Mouse (Mus musculus): Measurements from ENCODE around the gene Galnt11.
"Not testable (repeated sequence)": the region's sequence is repeated elsewhere in the genome, so short reads cannot be mapped to it uniquely, and the experiment has no call there.

Galnt11 gene

DNA sequence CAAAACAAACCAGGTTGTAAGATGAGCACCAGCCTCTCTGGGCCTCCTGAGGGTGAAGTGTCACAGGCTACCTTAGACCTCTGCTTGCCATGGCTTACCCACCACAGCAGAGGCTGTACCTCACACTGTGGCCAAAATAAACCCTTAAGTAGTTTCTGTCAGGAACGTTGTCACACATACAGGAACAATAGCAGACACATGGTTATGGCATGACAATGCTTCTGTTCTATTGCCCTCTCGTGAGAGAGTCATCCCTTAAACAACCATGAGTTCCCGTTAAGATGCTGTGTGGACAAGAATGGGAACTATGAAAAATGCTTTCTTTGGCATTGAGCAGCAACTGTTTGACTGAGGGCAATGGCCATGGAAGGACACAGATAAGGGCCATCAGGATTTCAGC lies at the start of gene Galnt11:
Galnt11 (plus strand) TSS at position 301 of the 400 bp plus-strand sequence.
- DNase-seq (ENCODE audit: low spot score in 2 of 2): no peak

DNA sequence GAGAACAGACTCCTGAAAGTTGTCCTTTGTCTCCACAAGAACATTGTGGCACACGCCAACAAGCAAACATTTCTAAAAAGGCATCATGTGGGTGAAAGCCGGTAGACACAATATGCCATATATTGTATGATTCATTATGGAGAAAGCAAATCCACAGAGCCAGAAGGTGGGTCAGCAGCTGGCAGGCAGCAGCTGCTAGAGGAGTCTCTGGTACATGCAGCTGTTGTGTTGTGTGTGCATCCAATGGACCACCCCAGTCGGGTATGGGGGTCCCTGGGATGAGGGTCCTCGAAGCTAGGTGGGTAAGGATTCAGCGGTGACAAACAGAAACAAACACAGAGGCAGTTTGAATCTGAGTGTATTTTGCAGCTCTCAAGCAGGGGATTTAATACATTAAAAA lies 43.8 kb upstream of the Galnt11 start:
- DNase-seq (ENCODE audit: low spot score in 2 of 2): not testable (repeated sequence)

- DNase-seq (ENCODE audit: low spot score in 2 of 2): not testable (repeated sequence)
Measured at GRCm38 (mm10) chr5:25178543-25178942, 43.2 kb upstream of the Galnt11 start.

DNA sequence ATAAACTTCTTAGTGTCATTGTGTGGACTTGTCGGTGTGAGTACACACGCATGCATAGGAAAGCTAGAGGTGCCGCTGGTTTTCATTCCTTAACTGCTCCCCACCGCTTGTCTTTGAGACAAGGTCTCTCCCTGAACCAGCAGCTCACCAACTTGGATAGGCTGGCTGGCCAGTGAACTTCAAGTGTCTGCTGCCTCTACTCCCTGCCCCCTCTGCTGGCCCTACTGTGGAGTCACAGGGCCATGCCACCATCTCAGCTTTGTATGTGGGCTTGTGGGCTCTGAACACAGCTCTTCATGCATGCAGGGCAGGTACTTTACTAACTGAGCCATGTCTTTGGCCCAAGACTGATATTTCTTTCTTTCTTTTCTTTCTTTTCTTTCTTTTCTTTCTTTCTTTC lies 42.4 kb upstream of the Galnt11 start:
- DNase-seq (ENCODE audit: low spot score in 2 of 2): no peak

- DNase-seq (ENCODE audit: low spot score in 2 of 2): no peak
Measured at GRCm38 (mm10) chr5:25179936-25180488, 41.7 kb upstream of the Galnt11 start.

- DNase-seq (ENCODE audit: low spot score in 2 of 2): no peak
Measured at GRCm38 (mm10) chr5:25181004-25181531, 40.6 kb upstream of the Galnt11 start, which contains the start of gene Galntl5. Gene Galntl5 (plus strand): TSS chr5:25181460.

DNA sequence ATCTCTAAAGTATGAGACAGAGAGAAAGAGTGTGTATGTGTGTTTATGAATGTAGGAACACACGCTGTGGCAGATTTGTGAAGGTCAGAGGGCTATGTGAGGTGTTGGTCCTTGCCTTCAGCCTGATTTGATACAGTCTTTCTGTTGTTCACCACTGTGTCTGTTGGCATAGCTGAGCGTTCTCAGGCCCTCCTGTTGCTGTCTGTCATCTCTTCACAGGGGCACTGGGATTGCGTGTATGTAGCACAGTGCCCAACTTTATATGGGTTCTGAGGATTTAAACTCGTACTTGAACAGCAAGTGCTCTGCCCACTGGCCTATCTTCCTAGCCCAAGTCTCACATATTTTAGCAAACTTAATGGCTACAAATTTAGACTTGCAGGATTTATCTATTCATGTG lies 38.1 kb upstream of the Galnt11 start:
- no peak for DNase-seq (ENCODE audit: low spot score in 2 of 2)

- DNase-seq (ENCODE audit: low spot score in 2 of 2): no peak
Measured at GRCm38 (mm10) chr5:25184594-25184993, 37.1 kb upstream of the Galnt11 start.

- no peak for DNase-seq (ENCODE audit: low spot score in 2 of 2)
Measured at GRCm38 (mm10) chr5:25187727-25188126, 34.0 kb upstream of the Galnt11 start.

GRCm38 (mm10) chr5:25188802-25189201 lies 32.9 kb upstream of the Galnt11 start:
- DNase-seq (ENCODE audit: low spot score in 2 of 2): no peak

- no peak for DNase-seq (ENCODE audit: low spot score in 2 of 2)
Measured at GRCm38 (mm10) chr5:25190521-25190920, 31.2 kb upstream of the Galnt11 start.

DNA sequence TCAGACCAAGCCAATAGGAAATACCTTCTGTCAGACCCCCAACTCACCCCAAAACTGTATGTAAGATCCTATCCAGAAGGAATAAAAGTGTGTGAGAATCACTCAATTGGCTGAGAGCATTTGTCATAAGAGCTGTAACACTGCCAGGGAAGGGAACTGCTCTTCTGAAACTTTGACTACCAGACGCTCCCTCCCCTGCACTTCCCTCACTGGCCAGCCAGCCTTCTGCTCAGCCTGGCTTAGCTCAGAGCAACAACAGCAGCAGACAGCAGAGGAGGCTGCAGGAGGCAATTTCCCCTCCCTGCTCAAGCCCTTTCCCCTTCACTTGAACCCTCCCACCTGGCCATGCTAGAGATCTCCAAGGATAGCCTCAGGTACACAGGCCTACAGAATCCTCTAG lies 9.8 kb upstream of the Galnt11 start:
- no peak for DNase-seq (ENCODE audit: low spot score in 2 of 2)

DNA sequence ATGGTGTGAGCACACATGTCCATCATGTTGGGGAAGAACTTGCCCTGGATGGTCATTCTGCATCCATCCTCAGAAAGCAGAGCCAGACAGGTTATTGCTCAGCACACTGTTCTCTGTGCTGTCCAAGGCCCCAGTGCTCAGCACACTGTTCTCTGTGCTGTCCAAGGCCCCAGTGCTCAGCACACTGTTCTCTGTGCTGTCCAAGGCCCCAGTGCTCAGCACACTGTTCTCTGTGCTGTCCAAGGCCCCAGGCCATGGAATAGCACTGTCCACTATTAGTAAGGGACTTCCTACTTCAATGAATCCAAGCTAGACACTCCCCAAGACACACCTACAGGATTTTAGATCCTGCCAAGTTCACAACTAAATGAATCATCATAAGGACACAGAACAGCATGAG lies 8.5 kb upstream of the Galnt11 start:
- not testable (repeated sequence) for DNase-seq (ENCODE audit: low spot score in 2 of 2)

DNA sequence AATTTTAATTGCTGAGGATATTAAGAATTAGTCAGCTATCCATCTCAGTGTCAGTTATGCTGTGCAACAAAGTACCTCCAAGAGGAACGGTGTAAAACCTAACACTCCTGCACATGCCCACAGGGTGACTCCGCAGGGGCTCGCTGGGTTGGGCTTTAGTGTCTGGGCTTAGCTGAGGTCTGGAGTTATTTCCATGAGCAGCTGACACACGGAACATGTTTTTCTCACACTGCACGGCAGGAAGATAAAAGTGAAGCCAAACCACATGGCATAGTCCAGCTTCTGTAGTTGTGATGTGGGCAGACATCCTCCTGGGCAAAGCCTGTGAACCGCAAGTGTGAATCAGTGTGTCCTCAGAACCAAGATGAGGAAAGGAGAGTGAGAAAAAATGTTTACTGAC lies 6.7 kb upstream of the Galnt11 start:
- no peak for DNase-seq (ENCODE audit: low spot score in 2 of 2)

DNA sequence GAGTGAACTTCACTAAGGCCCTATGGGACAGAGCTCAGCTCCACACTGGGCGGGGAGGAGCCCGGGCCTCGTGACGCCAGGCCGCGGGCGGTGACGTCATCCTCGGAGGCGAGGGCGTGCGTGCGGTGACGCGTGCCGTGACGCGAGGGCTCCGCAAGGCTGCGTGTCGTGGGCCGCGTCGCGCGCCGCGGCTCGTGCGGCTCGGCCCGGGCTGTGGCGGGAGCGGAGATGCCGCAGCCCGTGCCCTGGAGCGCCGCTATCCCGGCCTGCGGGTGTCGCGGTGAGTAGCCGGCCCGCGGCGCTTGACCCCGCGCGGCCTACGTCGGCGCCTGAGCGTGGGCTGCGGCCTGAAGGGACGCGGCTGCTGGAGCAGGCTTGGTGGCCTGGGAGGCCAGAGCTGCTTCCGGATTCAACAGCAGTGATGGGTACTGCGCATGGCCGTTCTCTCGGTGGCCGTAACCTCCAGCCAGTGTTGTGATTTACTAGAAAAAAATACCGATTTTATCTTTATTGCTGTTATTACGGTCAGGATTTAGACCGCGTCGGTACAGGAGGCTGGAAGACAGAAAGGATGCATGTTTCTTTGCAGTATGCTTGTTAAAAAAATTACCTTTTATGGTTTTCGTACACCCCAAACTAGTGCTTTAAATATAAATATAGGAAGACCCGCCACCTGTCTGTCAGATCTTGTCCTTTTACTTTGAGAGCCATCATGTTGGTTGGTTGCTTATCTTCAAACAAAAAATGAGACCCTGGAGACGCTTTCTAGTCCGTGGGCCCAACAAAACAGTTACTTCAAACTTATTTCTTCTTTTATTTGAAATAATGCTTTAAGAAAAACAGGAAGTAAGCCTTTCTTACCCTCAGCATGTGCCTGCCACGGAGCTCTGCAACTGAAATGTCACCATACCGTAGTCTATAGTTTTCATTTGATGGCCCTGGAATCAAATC lies 1.3 kb downstream of the Galnt11 start, which contains the start of gene E130116L18Rik:
E130116L18Rik (minus strand) TSS at position 402 of the 951 bp plus-strand sequence.
- DNase-seq (ENCODE audit: low spot score in 2 of 2): peak; percentile 79 to 85

DNA sequence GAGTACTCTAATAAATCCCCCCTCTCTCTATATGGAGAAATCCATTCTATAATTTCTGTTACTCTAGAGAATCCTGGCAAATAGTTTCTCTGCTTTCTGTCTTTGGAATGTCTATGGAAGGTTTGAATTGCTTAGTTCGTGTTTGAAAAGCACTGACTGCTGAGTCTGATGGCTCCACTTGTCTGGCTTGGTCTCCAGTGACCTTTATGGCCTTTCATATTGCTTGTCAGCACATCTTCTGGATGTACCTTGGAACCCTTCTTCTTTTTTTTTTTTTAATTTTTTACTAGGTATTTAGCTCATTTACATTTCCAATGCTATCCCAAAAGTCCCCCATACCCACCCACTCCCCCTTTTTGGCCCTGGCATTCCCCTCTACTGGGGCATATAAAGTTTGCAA lies 2.7 kb downstream of the Galnt11 start:
- not testable (repeated sequence) for DNase-seq (ENCODE audit: low spot score in 2 of 2)

DNA sequence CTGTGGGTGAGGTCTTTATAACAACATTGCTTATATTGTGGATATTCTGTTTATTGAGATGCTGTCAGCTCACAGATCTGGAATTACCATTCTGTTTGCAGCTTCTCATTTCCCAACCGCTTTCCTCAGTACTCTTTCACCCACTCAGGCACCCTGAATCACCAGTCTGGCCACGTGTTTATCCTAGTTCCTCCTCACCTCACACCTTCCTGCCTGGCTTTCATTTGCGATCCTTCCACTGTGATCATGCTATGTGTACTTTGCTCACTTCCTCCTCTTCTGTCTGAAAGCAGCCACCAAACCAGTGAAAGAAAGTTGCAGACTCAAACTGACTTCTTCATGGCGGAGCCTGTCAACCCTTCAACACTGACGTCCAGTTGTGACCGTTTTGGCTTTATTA lies 21.4 kb downstream of the Galnt11 start:
- no peak for DNase-seq (ENCODE audit: low spot score in 2 of 2)

GRCm38 (mm10) chr5:25245806-25246472 lies 24.2 kb downstream of the Galnt11 start:
- no peak for DNase-seq (ENCODE audit: low spot score in 2 of 2)

DNA sequence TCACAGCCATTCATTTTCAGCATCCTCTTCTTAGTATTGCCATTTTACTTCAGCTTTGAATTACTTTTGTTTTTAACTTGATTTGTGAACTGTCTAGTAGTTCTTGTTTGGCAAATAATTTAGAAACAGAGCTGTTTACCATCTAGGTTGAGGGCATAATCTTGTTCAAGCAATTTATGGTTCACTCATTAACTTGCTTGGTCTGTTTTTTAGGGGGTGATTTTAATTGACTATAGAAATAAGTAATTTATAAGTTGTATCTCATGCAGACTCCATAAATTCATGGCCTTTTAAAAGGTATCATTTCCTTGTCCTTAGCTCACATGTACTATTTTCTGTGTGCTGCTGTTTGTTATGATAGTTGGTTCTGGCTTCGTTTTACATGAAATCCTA lies 24.8 kb downstream of the Galnt11 start:
- DNase-seq (ENCODE audit: low spot score in 2 of 2): no peak

- no peak for DNase-seq (ENCODE audit: low spot score in 2 of 2)
Measured at GRCm38 (mm10) chr5:25247036-25247435, 25.3 kb downstream of the Galnt11 start.

GRCm38 (mm10) chr5:25252423-25252822 lies 30.7 kb downstream of the Galnt11 start:
- no peak for DNase-seq (ENCODE audit: low spot score in 2 of 2)
